In genomic region chr3:84731403-84732015, GRCm38 (mm10) we compare ENCODE assay signal across 8 mouse cellular contexts.
A peak's percentile ranks its signal among the peaks of the same experiment; 100 is the strongest.
DNase-seq lines count a peak whose midpoint lies in the region; ATAC-seq and TF ChIP-seq lines count a peak whose summit lies in the region.

No protein-coding gene starts in this region.

- no peak for DNase-seq in cerebellum, adult 2 months
- DNase-seq in cerebellum, adult 11-12 months: no peak
- DNase-seq in lung, postnatal 0 days (ENCODE audit: low spot score): no peak
- DNase-seq in lung, postnatal 10 days: no peak
- DNase-seq in stomach, postnatal 0 days (ENCODE audit: low spot score): no peak
- no peak for DNase-seq in left cerebral cortex, adult 8-10 months (ENCODE audit: low spot score in 2 of 2)
- no peak for DNase-seq in retina, embryonic 14.5 days (ENCODE audit: low spot score)

- no peak for ATAC-seq in lung, postnatal 0 days
- ATAC-seq in limb, embryonic 13.5 days (ENCODE audit: low FRiP score, low read depth): no peak
- no peak for ATAC-seq in stomach, postnatal 0 days (ENCODE audit: low FRiP score, low TSS enrichment)

- no peak overlapping the region for H3K9ac ChIP-seq in lung, postnatal 0 days (replicated peaks; ENCODE audit: low read depth)
- H3K9ac ChIP-seq in limb, embryonic 13.5 days: peak overlapping the region; percentile 45; the same call in 1 of the 2 replicates
- H3K9ac ChIP-seq in stomach, postnatal 0 days (ENCODE audit: low read length): no peak overlapping the region

- no peak for TF ChIP-seq CTCF in cerebellum, adult 2 months (IDR thresholded peaks at IDR 0.05; ENCODE audit: borderline replicate concordance, insufficient read depth, low read depth, low read length)
- TF ChIP-seq CTCF in lung, postnatal 0 days (IDR thresholded peaks at IDR 0.05): no peak
- TF ChIP-seq CTCF in stomach, postnatal 0 days (IDR thresholded peaks at IDR 0.05; ENCODE audit: low read depth): no peak

- no peak overlapping the region for H3K27ac ChIP-seq in cerebellum, adult 2 months (ENCODE audit: insufficient read depth, low read length)
- H3K27ac ChIP-seq in lung, postnatal 0 days (ENCODE audit: low read length): no peak overlapping the region
- H3K27ac ChIP-seq in limb, embryonic 13.5 days: no peak overlapping the region
- H3K27ac ChIP-seq in stomach, postnatal 0 days (replicated peaks): no peak overlapping the region

- peak overlapping the region; percentile 27 for H3K4me2 ChIP-seq in lung, postnatal 0 days (replicated peaks; ENCODE audit: low read depth, low read length)
- peak overlapping the region; percentile 66 for H3K4me2 ChIP-seq in limb, embryonic 13.5 days (replicated peaks)
- peak overlapping the region; percentile 48 for H3K4me2 ChIP-seq in stomach, postnatal 0 days (replicated peaks; ENCODE audit: low read depth)

- peak overlapping the region; percentile 43 for H3K4me3 ChIP-seq in cerebellum, adult 2 months (replicated peaks; ENCODE audit: insufficient read depth, low read depth, low read length)
- H3K4me3 ChIP-seq in lung, postnatal 0 days (ENCODE audit: low read depth, low read length): no peak overlapping the region; the same call in 1 of the 2 replicates
- peak overlapping the region; percentile 35 for H3K4me3 ChIP-seq in limb, embryonic 13.5 days
- no peak overlapping the region; the same call in 1 of the 2 replicates for H3K4me3 ChIP-seq in stomach, postnatal 0 days (ENCODE audit: low read depth, low read length)

- no peak for TF ChIP-seq POLR2A in cerebellum, adult 2 months (IDR thresholded peaks at IDR 0.05; ENCODE audit: borderline replicate concordance, insufficient read depth, low read length)

- no peaks in the 10 kb centered on the region for H3K27me3 ChIP-seq in cerebellum, adult 2 months (ENCODE audit: control insufficient read depth, insufficient read depth, low read length)
- H3K27me3 ChIP-seq in lung, postnatal 0 days (replicated peaks; ENCODE audit: insufficient read depth, low read length): no peaks in the 10 kb centered on the region
- H3K27me3 ChIP-seq in limb, embryonic 13.5 days: peaks cover 16% of the 10 kb centered on the region
- H3K27me3 ChIP-seq in stomach, postnatal 0 days (ENCODE audit: control insufficient read depth, insufficient read depth, low read length): no peaks in the 10 kb centered on the region

- no peaks in the 10 kb centered on the region for H3K9me3 ChIP-seq in lung, postnatal 0 days (ENCODE audit: low read length)
- H3K9me3 ChIP-seq in limb, embryonic 13.5 days: no peaks in the 10 kb centered on the region
- H3K9me3 ChIP-seq in stomach, postnatal 0 days (ENCODE audit: control insufficient read depth, low read length): no peaks in the 10 kb centered on the region

- no peaks in the 10 kb centered on the region for H3K4me1 ChIP-seq in cerebellum, adult 2 months (ENCODE audit: control insufficient read depth, insufficient read depth, low read length)
- no peaks in the 10 kb centered on the region; the same call in 1 of the 2 replicates for H3K4me1 ChIP-seq in lung, postnatal 0 days (ENCODE audit: insufficient read depth, low read depth, low read length)
- peaks cover 44% of the 10 kb centered on the region for H3K4me1 ChIP-seq in limb, embryonic 13.5 days
- H3K4me1 ChIP-seq in stomach, postnatal 0 days (replicated peaks; ENCODE audit: control insufficient read depth, insufficient read depth): no peaks in the 10 kb centered on the region

- no peak for TF ChIP-seq EP300 in lung, postnatal 0 days (IDR thresholded peaks at IDR 0.05)
- no peak for TF ChIP-seq EP300 in stomach, postnatal 0 days (optimal IDR thresholded peaks at IDR 0.05)

- WGBS in cerebellum, adult 2 months: 24% methylated on average over 9 of the region's 9 CpGs
- 16% methylated on average over 9 of the region's 9 CpGs for whole genome bisulfite sequencing in lung, postnatal 0 days
- 8% methylated on average over 9 of the region's 9 CpGs for WGBS in limb, embryonic 13.5 days
- 14% methylated on average over 9 of the region's 9 CpGs for WGBS in stomach, postnatal 0 days

- no peaks in the 10 kb centered on the region for H3K36me3 ChIP-seq in lung, postnatal 0 days (ENCODE audit: insufficient read depth, low read length)
- H3K36me3 ChIP-seq in limb, embryonic 13.5 days: no peaks in the 10 kb centered on the region
- H3K36me3 ChIP-seq in stomach, postnatal 0 days (ENCODE audit: control insufficient read depth, insufficient read depth, low read length): no peaks in the 10 kb centered on the region

Comparison
In these comparisons a context has a peak if more than half of its experiments do, and no peak if none do; other contexts are left out.
1. H3K4me3 ChIP-seq: peak in cerebellum, adult 2 months (single experiment) and limb, embryonic 13.5 days (single experiment); none in lung, postnatal 0 days (single experiment) and stomach, postnatal 0 days (single experiment).
2. Peak in every context shown above with its lines, with median percentiles within 50 percentile points of each other: H3K4me2 ChIP-seq.